Mouse (Mus musculus) G1E (cell line): ENCODE measurements around the gene Lamb2. TPM values are rescaled to one million over a fixed set of nuclear protein-coding genes. Genes with fewer than 3 reads are reported as not detected.

ENCODE experiments used
- ATAC-seq: 2 replicates; pipeline ENCODE4 v1.8.0; 2016; ENCODE audit warnings: mild to moderate bottlenecking; ENCODE audit not compliant: insufficient number of reproducible peaks, poor library complexity, low FRiP score, severe bottlenecking; ENCODE audit errors: extremely low read depth
- DNase-seq: peaks from one replicate; pipeline ENCODE4 v3.0.0; 2012; ENCODE audit warnings: low spot score
- H3K27me3 ChIP-seq: 2 replicates; pipeline ENCODE4 v1.6.1; 2012; ENCODE audit warnings: mild to moderate bottlenecking, low read length, inconsistent platforms; ENCODE audit not compliant: insufficient read depth
- H3K36me3 ChIP-seq: replicated peaks from 2 replicates; pipeline ENCODE3; 2012; ENCODE audit warnings: mild to moderate bottlenecking, inconsistent platforms
- H3K4me1 ChIP-seq: 2 replicates; pipeline ENCODE4 v1.6.1; 2012; ENCODE audit warnings: low read depth, low read length, inconsistent platforms, mixed read lengths; ENCODE audit not compliant: insufficient read depth
- H3K4me3 ChIP-seq: 2 replicates; pipeline ENCODE4 v1.5.1; 2012; ENCODE audit warnings: low read depth, mild to moderate bottlenecking, inconsistent platforms, low read length, moderate library complexity, mixed read lengths
- H3K9me3 ChIP-seq: replicated peaks from 2 replicates; pipeline ENCODE4 v1.6.1; 2012; ENCODE audit warnings: inconsistent platforms
- CTCF ChIP-seq: IDR thresholded peaks from 2 replicates; pipeline ENCODE4 v1.5.1; 2012; ENCODE audit warnings: low read depth, low read length, inconsistent platforms, mixed read lengths
- GATA1 ChIP-seq: IDR thresholded peaks from 2 replicates; pipeline ENCODE4 v1.6.1; 2012; ENCODE audit warnings: borderline replicate concordance, low read length, inconsistent platforms, mixed read lengths
- GATA2 ChIP-seq: IDR thresholded peaks from 2 replicates; pipeline ENCODE4 v1.6.1; 2012; ENCODE audit warnings: low read depth, low read length, inconsistent platforms, borderline replicate concordance
- POLR2AphosphoS5 ChIP-seq: IDR thresholded peaks from 2 replicates; pipeline ENCODE4 v1.6.1; 2012; ENCODE audit warnings: low read depth, low read length, inconsistent platforms; ENCODE audit not compliant: insufficient replicate concordance
- TAL1 ChIP-seq: conservative IDR thresholded peaks from 2 replicates; pipeline ENCODE4 v1.6.1; 2012; ENCODE audit warnings: low read depth, low read length, inconsistent platforms, mixed read lengths
- polyA plus RNA-seq: library from polyadenylated mRNA; stranded (reverse); fragments of >175 nt; gene quantifications from 2 replicates; pipeline ENCODE4 v1.2.3, GENCODE M21; 2012
- total RNA-seq, 2 experiments: library from RNA; stranded (forward) in 1 of 2; stranded (reverse) in 1 of 2; fragments of 200-1000 nt in 1 of 2; fragments of >200 nt in 1 of 2; fragmentation: Nextera tagmentation in 1 of 2; gene quantifications; 2 replicates each; pipeline ENCODE4 v1.2.3; 2014 to 2017

Gene Lamb2
- total and polyA plus RNA-seq, 3 experiments, result 0.07 to 0.15 (median 0.11) TPM

DNA sequence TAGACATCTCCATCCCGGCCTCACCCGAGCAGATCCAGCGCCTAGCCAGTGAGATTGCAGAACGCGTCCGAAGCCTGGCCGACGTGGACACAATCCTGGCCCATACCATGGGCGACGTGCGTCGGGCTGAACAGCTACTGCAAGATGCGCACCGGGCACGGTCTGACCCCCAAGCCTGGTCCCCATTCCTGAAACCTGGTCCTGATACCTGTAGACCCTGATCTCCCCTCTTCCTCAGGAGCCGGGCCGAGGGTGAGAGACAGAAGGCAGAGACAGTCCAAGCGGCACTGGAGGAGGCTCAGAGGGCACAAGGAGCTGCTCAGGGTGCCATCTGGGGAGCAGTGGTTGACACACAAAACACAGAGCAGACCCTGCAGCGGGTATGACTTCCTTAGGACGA, 9.7 kb downstream of the Lamb2 start:
- Histone ChIP-seq H3K27me3 (peaks cover 36% of the 10 kb centered on the region), H3K4me3 (no peak overlapping the region), H3K36me3 (peaks cover 24% of the 10 kb centered on the region), H3K9me3 (no peaks in the 10 kb centered on the region), H3K4me1 (peaks cover 43% of the 10 kb centered on the region)
- TF ChIP-seq CTCF (no peak), GATA1 (no peak), GATA2 (no peak), POLR2AphosphoS5 (no peak), TAL1 (no peak)
- ATAC-seq (no peak), DNase-seq (no peak)

- peaks cover 32% of the 10 kb centered on the region for H3K36me3 ChIP-seq
- peak overlapping the region; percentile 91 for H3K4me3 ChIP-seq
- ATAC-seq (no peak), DNase-seq (no peak)
- no peaks in the 10 kb centered on the region for H3K9me3 ChIP-seq
- peaks cover 46% of the 10 kb centered on the region for H3K4me1 ChIP-seq
- no peak for TF ChIP-seq GATA2
- TF ChIP-seq CTCF, result no peak
- TF ChIP-seq GATA1, result no peak
- TF ChIP-seq POLR2AphosphoS5, result no peak
- TF ChIP-seq TAL1, result no peak
- peaks cover 32% of the 10 kb centered on the region for H3K27me3 ChIP-seq
These were observed 10.4 kb downstream of the Lamb2 start for GRCm38 (mm10) chr9:108489702-108490558.

DNA sequence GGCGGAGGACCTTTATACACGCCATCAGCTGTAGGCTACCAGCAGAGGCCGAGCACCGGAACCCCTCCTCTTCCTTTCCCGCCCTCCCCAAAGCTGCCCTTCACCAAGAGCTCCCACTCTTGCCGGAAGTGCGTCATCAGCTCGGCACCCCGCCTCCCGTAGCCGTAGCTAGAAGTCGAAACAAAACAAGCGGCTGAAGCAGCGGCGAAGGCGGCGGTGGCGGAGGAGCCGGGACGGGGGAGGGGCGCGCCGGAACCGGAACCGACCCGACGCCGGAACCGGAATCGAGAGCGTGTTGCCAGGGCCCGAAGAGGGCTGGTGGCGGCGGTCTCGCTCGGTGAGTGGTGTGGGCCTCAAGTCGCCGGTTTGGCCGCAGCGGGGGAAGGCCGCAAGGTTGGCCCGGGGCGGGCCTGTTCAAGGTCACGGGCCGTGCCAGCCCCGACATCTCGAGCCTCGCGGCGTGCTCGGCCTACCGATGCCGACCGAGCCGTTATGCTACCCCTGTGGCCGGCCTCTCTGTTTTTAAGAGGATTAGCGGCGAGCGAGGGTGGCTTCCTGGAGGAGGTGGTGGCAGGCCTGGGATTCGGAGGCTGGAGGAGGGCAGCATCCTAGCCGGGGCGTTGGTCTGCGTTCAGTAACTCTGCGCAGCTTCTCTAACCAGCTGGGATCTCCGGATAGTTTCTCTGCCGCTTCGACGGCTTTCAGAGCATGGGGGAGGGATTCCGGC, 11.2 kb downstream of the Lamb2 start, which contains the start of gene Usp19:
Usp19 (plus strand) TSS at position 44 of the 727 bp plus-strand sequence.
- Histone ChIP-seq H3K4me3 (peak within 1 kb of the TSS; percentile 91), H3K4me1 (peaks cover 46% of the 10 kb centered on the region), H3K9me3 (no peaks in the 10 kb centered on the region), H3K36me3 (peaks cover 39% of the 10 kb centered on the region), H3K27me3 (peaks cover 24% of the 10 kb centered on the region)
- DNase-seq, result peak; percentile 98
- no peak for TF ChIP-seq CTCF
- TF ChIP-seq POLR2AphosphoS5, result no peak
- no peak for TF ChIP-seq GATA1
- TF ChIP-seq TAL1, result no peak
- TF ChIP-seq GATA2, result no peak
- peak; percentile 92 for ATAC-seq

GRCm38 (mm10) chr9:108491286-108491580, 11.7 kb downstream of the Lamb2 start:
- peak overlapping the region; percentile 91 for H3K4me3 ChIP-seq
- peaks cover 19% of the 10 kb centered on the region for H3K27me3 ChIP-seq
- H3K36me3 ChIP-seq, result peaks cover 45% of the 10 kb centered on the region
- H3K9me3 ChIP-seq, result no peaks in the 10 kb centered on the region
- TF ChIP-seq CTCF (no peak), POLR2AphosphoS5 (no peak), GATA2 (no peak), GATA1 (no peak), TAL1 (no peak)
- DNase-seq (peak; percentile 21), ATAC-seq (no peak)
- H3K4me1 ChIP-seq, result peaks cover 46% of the 10 kb centered on the region

DNA sequence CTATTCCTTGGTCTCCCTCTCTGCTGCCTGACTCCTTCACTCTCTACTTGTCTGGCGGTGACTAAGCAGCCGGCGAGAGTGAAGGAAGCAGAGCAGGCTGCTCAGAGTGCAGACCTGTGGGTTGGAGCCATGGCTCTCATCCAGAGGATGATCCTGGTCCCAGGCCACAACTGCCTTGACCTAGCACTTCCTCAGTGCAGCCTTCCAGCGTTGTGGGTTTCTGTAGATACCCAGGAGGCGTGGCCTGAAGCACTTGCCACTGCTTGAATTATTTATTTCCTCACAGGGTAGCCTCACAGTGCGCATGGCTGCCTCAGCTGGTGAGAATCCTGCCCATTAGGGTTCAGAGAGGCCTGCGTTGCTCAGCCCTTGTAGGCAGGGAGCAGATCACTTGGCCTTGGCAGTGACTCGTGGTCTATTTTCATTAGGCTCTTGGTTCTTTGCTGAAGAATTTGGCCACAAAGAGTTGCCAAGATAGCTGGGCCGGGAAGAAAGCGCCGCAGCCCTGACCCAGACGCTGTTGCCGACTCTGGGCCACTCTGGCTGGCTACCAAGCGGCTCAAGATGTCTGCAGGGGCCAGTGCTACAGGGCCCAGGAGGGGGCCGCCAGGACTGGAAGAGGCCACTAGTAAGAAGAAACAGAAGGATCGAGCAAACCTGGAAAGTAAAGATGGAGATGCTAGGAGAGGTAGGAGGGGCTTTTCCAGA, 12.7 kb downstream of the Lamb2 start:
- peak; percentile 67 for DNase-seq
- Histone ChIP-seq H3K4me1 (peaks cover 46% of the 10 kb centered on the region), H3K4me3 (peak overlapping the region; percentile 91), H3K9me3 (no peaks in the 10 kb centered on the region), H3K27me3 (peaks cover 10% of the 10 kb centered on the region), H3K36me3 (peaks cover 54% of the 10 kb centered on the region)
- ATAC-seq, result no peak
- no peak for TF ChIP-seq GATA2
- no peak for TF ChIP-seq CTCF
- no peak for TF ChIP-seq POLR2AphosphoS5

GRCm38 (mm10) chr9:108493246-108493645, 13.7 kb downstream of the Lamb2 start:
- Histone ChIP-seq H3K36me3 (peaks cover 64% of the 10 kb centered on the region), H3K27me3 (no peaks in the 10 kb centered on the region), H3K9me3 (no peaks in the 10 kb centered on the region), H3K4me3 (no peak overlapping the region), H3K4me1 (peaks cover 50% of the 10 kb centered on the region)
- ATAC-seq, result no peak
- TF ChIP-seq GATA2 (no peak), GATA1 (no peak), TAL1 (no peak), POLR2AphosphoS5 (no peak), CTCF (no peak)
- DNase-seq, result no peak
